Mouse (Mus musculus): Measurements from ENCODE around the gene Vmn1r195. TPM values are rescaled to one million over a fixed set of nuclear protein-coding genes. Genes with fewer than 3 reads are reported as not detected.

The Vmn1r195 gene
- not detected in 2 replicates for polyA plus RNA-seq (2012; rRNA removed)

GRCm38 (mm10) chr13:22270222-22270621 lies at the start of gene Vmn1r195:
TSS of gene Vmn1r195 (plus strand) at chr13:22270522.

DNA sequence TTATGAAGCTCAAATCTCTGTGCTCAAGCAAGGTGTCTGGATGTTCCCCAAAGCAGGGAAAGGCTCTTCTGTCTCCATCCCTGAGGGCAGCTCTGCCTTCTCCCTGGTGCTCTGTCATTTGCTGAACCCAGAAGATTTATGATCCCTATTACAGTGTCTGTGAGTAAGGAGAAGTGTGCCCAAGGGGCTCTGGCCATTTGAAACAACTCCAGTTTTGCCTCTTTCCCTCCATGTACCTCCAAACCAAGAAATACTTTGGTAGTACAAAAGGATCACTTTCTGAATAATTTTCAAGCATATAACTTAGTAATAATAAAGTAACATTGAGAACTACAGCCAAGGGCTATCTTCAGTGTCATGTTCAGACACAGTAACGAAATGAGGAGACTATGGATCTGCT lies 47.3 kb upstream of the Vmn1r195 start, which contains the start of gene Vmn1r193:
Gene Vmn1r193, minus strand, starts transcription at position 101 of the 400 bp plus-strand sequence.

DNA sequence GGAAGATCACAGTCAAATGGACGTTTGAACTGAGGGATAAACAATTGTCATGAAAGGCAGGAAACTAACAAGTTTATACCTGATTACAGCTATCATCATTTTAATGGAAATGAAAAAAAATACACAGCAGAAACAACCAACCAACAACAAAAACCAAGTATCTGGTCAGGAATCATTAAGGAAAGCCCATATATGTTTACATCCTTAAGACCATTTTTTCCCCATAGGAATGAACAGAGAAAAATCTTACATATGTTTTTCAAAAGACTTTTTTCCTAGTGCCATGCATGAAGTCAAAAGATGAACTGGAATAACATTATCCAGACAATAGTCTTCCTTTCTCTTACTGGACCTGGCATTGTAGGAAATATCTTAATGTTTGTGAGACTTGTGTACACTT lies 26.4 kb upstream of the Vmn1r195 start, which contains the start of gene Vmn1r194:
Gene Vmn1r194, plus strand, starts transcription at position 301 of the 400 bp plus-strand sequence.

GRCm38 (mm10) chr13:22289620-22290019 lies 19.3 kb downstream of the Vmn1r195 start, which contains the start of gene Vmn1r196:
TSS of gene Vmn1r196 (plus strand) at chr13:22289920.

GRCm38 (mm10) chr13:22324289-22324688 lies 54.0 kb downstream of the Vmn1r195 start, which contains the start of gene Vmn1r197:
TSS of gene Vmn1r197 (plus strand) at chr13:22324589.

Other genes starting within 250 kb of the Vmn1r195 start
- 0.89 and 1.4 TPM in 2 replicates for gene Hist1h2ah, start 235.0 kb upstream of the Vmn1r195 start, polyA plus RNA-seq (2012; rRNA removed)
- 2.4 and 3.9 TPM in 2 replicates for gene Hist1h2bk, start 234.7 kb upstream of the Vmn1r195 start, polyA plus RNA-seq (2012; rRNA removed)
- gene Hist1h4i, start 229.2 kb upstream of the Vmn1r195 start, polyA plus RNA-seq (2012; rRNA removed): 7.9 and 9.4 TPM in 2 replicates
- 6.1 and 6.9 TPM in 2 replicates for gene Hist1h2ag, start 227.6 kb upstream of the Vmn1r195 start, polyA plus RNA-seq (2012; rRNA removed)
- 3.2 and 4.0 TPM in 2 replicates for gene Hist1h2bj, start 227.3 kb upstream of the Vmn1r195 start, polyA plus RNA-seq (2012; rRNA removed)
- 0.01 TPM in 2 replicates for gene Vmn1r188, start 186.1 kb upstream of the Vmn1r195 start, polyA plus RNA-seq (2012; rRNA removed)
- not detected in 2 replicates for gene Vmn1r189, start 164.7 kb upstream of the Vmn1r195 start, polyA plus RNA-seq (2012; rRNA removed)
- not detected in 2 replicates for gene Vmn1r191, start 86.6 kb upstream of the Vmn1r195 start, polyA plus RNA-seq (2012; rRNA removed)
- not detected in 2 replicates for gene Vmn1r192, start 79.4 kb upstream of the Vmn1r195 start, polyA plus RNA-seq (2012; rRNA removed)
- gene Vmn1r193, start 47.4 kb upstream of the Vmn1r195 start, polyA plus RNA-seq (2012; rRNA removed): not detected in 2 replicates
- gene Vmn1r194, start 26.3 kb upstream of the Vmn1r195 start, polyA plus RNA-seq (2012; rRNA removed): not detected in 2 replicates
- gene Vmn1r196, start 19.4 kb downstream of the Vmn1r195 start, polyA plus RNA-seq (2012; rRNA removed): not detected in 2 replicates
- not detected in 2 replicates for gene Vmn1r197, start 54.1 kb downstream of the Vmn1r195 start, polyA plus RNA-seq (2012; rRNA removed)
- not detected in 2 replicates for gene Vmn1r198, start 79.8 kb downstream of the Vmn1r195 start, polyA plus RNA-seq (2012; rRNA removed)
- gene Vmn1r199, start 109.3 kb downstream of the Vmn1r195 start, polyA plus RNA-seq (2012; rRNA removed): not detected in 2 replicates
- gene Vmn1r200, start 119.9 kb downstream of the Vmn1r195 start, polyA plus RNA-seq (2012; rRNA removed): 0.05 TPM in 2 replicates
- gene Vmn1r201, start 201.4 kb downstream of the Vmn1r195 start, polyA plus RNA-seq (2012; rRNA removed): not detected in 2 replicates
- gene Vmn1r202, start 234.9 kb downstream of the Vmn1r195 start, polyA plus RNA-seq (2012; rRNA removed): 0.01 TPM in 1 of 2 replicates, not detected in the other
- gene Vmn1r203, start 247.6 kb downstream of the Vmn1r195 start, polyA plus RNA-seq (2012; rRNA removed): not detected in 2 replicates